Mouse (Mus musculus) intestine, postnatal 0 days (tissue): ENCODE results near the gene AA986860. TPM values are rescaled to one million over a fixed set of nuclear protein-coding genes. Genes with fewer than 3 reads are reported as not detected.
A peak's percentile ranks its signal among the peaks of the same experiment; 100 is the strongest.

ENCODE experiments used
- ATAC-seq: fragments of 200-750 bp; cut with Nextera tagmentation; 2 replicates; pipeline ENCODE4 v1.8.0; 2017; ENCODE audit warnings: mild to moderate bottlenecking, moderate TSS enrichment, moderate library complexity
- H3K27ac ChIP-seq: fragments of 300-500 bp; sonication (generic); 2 replicates; pipeline ENCODE4 v1.5.1; 2014; ENCODE audit warnings: mild to moderate bottlenecking, low read depth, low read length, moderate library complexity
- H3K27me3 ChIP-seq: fragments of 300-500 bp; sonication (generic); replicated peaks from 2 replicates; pipeline ENCODE4 v1.6.1; 2014; ENCODE audit warnings: low read length, mixed read lengths; ENCODE audit not compliant: control insufficient read depth, insufficient read depth
- H3K36me3 ChIP-seq: fragments of 300-500 bp; sonication (generic); 2 replicates; pipeline ENCODE4 v1.6.1; 2014; ENCODE audit warnings: mild to moderate bottlenecking, moderate library complexity; ENCODE audit not compliant: control insufficient read depth, insufficient read depth
- H3K4me1 ChIP-seq: fragments of 300-500 bp; sonication (generic); replicated peaks from 2 replicates; pipeline ENCODE4 v1.6.1; 2014; ENCODE audit warnings: antibody characterized with exemption, low read length, mixed read lengths; ENCODE audit not compliant: control insufficient read depth, insufficient read depth
- H3K4me2 ChIP-seq: fragments of 300-500 bp; sonication (generic); replicated peaks from 2 replicates; pipeline ENCODE4 v1.6.1; 2014; ENCODE audit warnings: low read depth, mild to moderate bottlenecking, moderate library complexity
- H3K4me3 ChIP-seq: fragments of 300-500 bp; sonication (generic); 2 replicates; pipeline ENCODE4 v1.5.1; 2014; ENCODE audit warnings: low read depth, low read length
- H3K9ac ChIP-seq: fragments of 300-500 bp; sonication (generic); 2 replicates; pipeline ENCODE4 v1.6.1; 2014; ENCODE audit warnings: mild to moderate bottlenecking, low read depth, low read length
- H3K9me3 ChIP-seq: fragments of 300-500 bp; sonication (generic); 2 replicates; pipeline ENCODE4 v1.6.1; 2016; ENCODE audit warnings: mixed run types; ENCODE audit not compliant: control insufficient read depth
- CTCF ChIP-seq: sonication (generic); IDR thresholded peaks from 2 replicates; pipeline ENCODE4 v1.5.1; 2016; ENCODE audit warnings: low read depth, mild to moderate bottlenecking, control low read depth, antibody characterized with exemption, moderate library complexity
- WGBS: fragments of 180-500 bp; shearing (Covaris S2); extraction: QIAGEN DNeasy Blood & Tissue Kit; methylation state at CpG from one replicate; pipeline ENCODE4 v1.1.7; 2014; 5-methylcytosine and 5-hydroxymethylcytosine counted together
- polyA plus RNA-seq: library from polyadenylated mRNA; unstranded; fragments of >200 nt; fragmentation: Nextera tagmentation; extraction: Ambion mirVana; gene quantifications from 2 replicates; pipeline ENCODE4 v1.2.1, GENCODE M21; 2015

AA986860 gene
- polyA plus RNA-seq, 1 experiment from 2014 or later, result 42.3 TPM

GRCm38 (mm10) chr1:130717291-130717871 is 14.4 kb upstream of the AA986860 start, which contains the start of gene Yod1:
Gene Yod1, plus strand, starts transcription at chr1:130717327.
- TF ChIP-seq CTCF, result no peak; the same call in 1 of the 2 replicates
- under 1% methylated on average over 54 of the region's 54 CpGs for WGBS
- ATAC-seq, result peak; percentile 64
- peak within 1 kb of the TSS; percentile 96 for H3K9ac ChIP-seq
- H3K4me1 ChIP-seq, result 0 out of 2 replicates have a peak, but pooled peaks cover 4% of the 10 kb centered on the region
- H3K4me3 ChIP-seq, result peak within 1 kb of the TSS; percentile 98
- no peaks in the 10 kb centered on the region for H3K9me3 ChIP-seq
- peak within 1 kb of the TSS; percentile 90 for H3K4me2 ChIP-seq
- H3K36me3 ChIP-seq, result 0 out of 2 replicates have a peak, but pooled peaks cover 8% of the 10 kb centered on the region
- peak within 1 kb of the TSS; percentile 92 for H3K27ac ChIP-seq
- no peaks in the 10 kb centered on the region for H3K27me3 ChIP-seq

- H3K27me3 ChIP-seq, result no peaks in the 10 kb centered on the region
- no peak overlapping the region for H3K27ac ChIP-seq
- ATAC-seq, result no peak
- no peaks in the 10 kb centered on the region for H3K4me1 ChIP-seq
- TF ChIP-seq CTCF, result no peak
- H3K36me3 ChIP-seq, result 0 out of 2 replicates have a peak, but pooled peaks cover 3% of the 10 kb centered on the region
- no peak overlapping the region for H3K4me3 ChIP-seq
- H3K4me2 ChIP-seq, result no peak overlapping the region
- no peak overlapping the region for H3K9ac ChIP-seq
- 83% methylated on average over 5 of the region's 5 CpGs for WGBS
- H3K9me3 ChIP-seq, result no peaks in the 10 kb centered on the region
Measured at GRCm38 (mm10) chr1:130724206-130724605, 7.6 kb upstream of the AA986860 start.

GRCm38 (mm10) chr1:130726396-130726795 is 5.4 kb upstream of the AA986860 start:
- 89% methylated on average over 2 of the region's 2 CpGs for WGBS

DNA sequence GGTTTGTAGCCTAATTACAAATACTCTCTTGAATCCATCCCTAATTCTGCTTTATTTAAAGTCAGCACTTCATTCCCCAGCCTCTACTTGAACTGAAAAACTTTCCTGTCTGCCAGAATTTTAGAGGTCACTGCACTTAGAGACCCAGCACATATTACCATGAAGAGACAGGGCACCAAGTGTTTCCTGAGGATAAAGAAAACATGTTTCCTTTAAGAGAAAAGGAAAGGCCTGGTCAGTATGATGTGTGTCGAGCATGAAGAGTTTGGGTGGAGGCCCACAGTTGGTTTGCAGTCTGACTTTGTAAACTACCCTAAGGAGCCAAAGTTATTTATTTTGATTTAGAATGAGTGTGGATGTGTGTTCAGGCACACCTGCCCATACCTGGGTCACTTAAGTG is 3.7 kb upstream of the AA986860 start:
- Histone ChIP-seq H3K4me2 (no peak overlapping the region), H3K9ac (no peak overlapping the region), H3K9me3 (no peaks in the 10 kb centered on the region), H3K27ac (no peak overlapping the region), H3K4me3 (no peak overlapping the region), H3K27me3 (no peaks in the 10 kb centered on the region), H3K4me1 (peaks cover under 1% of the 10 kb centered on the region; the same call in 1 of the 2 replicates), H3K36me3 (no peaks in the 10 kb centered on the region)
- TF ChIP-seq CTCF, result no peak
- WGBS, result 69% methylated on average over 1 of the region's 1 CpGs
- no peak for ATAC-seq

More at GRCm38 (mm10) chr1:130726396-130726795, 5.4 kb upstream of the AA986860 start:
- Histone ChIP-seq H3K27me3 (no peaks in the 10 kb centered on the region), H3K9me3 (no peaks in the 10 kb centered on the region), H3K36me3 (no peaks in the 10 kb centered on the region), H3K27ac (no peak overlapping the region), H3K4me3 (no peak overlapping the region), H3K4me2 (no peak overlapping the region), H3K9ac (no peak overlapping the region), H3K4me1 (no peaks in the 10 kb centered on the region; the same call in 1 of the 2 replicates)
- TF ChIP-seq CTCF, result no peak
- ATAC-seq, result no peak

DNA sequence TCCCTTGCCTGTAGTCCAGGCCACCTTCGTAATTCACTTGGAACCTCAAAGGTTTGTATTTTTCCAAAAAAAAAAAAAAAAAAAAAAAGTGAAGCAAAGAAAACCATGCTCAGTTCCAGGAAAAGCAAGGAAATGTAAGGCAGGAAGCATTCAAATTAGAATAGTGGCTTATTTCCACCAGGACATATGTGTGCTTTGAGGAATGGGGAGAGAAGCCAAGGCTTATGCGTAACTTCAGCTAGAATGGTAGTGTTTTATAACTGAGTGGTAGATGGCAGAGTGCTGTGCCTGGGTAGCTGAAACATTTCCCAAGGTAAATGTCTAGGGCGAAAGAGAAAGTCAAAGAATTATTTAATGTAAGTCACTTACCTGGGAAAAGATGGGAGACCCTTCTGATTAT is 3.1 kb upstream of the AA986860 start:
- Histone ChIP-seq H3K36me3 (no peaks in the 10 kb centered on the region), H3K9ac (no peak overlapping the region), H3K27me3 (no peaks in the 10 kb centered on the region), H3K27ac (no peak overlapping the region), H3K4me1 (peaks cover 2% of the 10 kb centered on the region; the same call in 1 of the 2 replicates), H3K4me3 (no peak overlapping the region), H3K4me2 (no peak overlapping the region), H3K9me3 (no peaks in the 10 kb centered on the region)
- no peak for ATAC-seq
- TF ChIP-seq CTCF, result no peak
- WGBS, result 93% methylated on average over 3 of the region's 3 CpGs

DNA sequence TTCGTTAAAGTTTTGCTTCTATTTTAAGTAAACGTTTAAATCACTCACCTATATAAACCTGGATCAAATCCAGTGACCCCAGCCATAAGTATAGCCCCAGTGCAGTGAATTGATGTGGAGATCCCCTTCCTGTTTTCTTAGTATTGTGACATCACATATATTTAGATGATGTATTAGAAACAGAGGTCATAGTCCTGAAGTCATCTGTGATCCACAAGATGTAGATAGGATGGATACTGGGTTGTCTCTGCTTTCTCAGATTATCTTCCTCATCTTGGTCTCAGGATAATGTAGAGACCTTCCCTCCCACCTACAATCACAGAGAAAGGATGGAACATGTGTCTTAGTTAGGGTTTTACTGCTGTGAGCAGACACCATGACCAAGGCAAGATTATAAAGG is 2.6 kb upstream of the AA986860 start, which contains the start of gene Pfkfb2:
Gene Pfkfb2, minus strand, starts transcription at position 101 of the 400 bp plus-strand sequence.
- Histone ChIP-seq H3K4me1 (peaks cover 2% of the 10 kb centered on the region; the same call in 1 of the 2 replicates), H3K4me2 (no peak within 1 kb of the TSS), H3K27ac (no peak within 1 kb of the TSS), H3K9ac (no peak within 1 kb of the TSS), H3K9me3 (no peaks in the 10 kb centered on the region), H3K36me3 (no peaks in the 10 kb centered on the region), H3K4me3 (no peak within 1 kb of the TSS), H3K27me3 (no peaks in the 10 kb centered on the region)
- no peak for TF ChIP-seq CTCF
- 64% methylated on average over 2 of the region's 2 CpGs for WGBS
- no peak for ATAC-seq
